Mouse (Mus musculus) small intestine, adult 2 months (tissue): ENCODE measurements around the gene Ccdc88c.

Source experiments
- CTCF ChIP-seq: fragments of 200-500 bp; IDR thresholded peaks from 2 replicates; pipeline ENCODE4 v1.5.1; 2012; ENCODE audit warnings: low read depth, mild to moderate bottlenecking, control low read depth, inconsistent platforms, low read length, moderate library complexity, mixed read lengths; ENCODE audit not compliant: insufficient replicate concordance, insufficient read length; ENCODE audit errors: extremely low read depth
- POLR2A ChIP-seq: fragments of 200-500 bp; IDR thresholded peaks from 2 replicates; pipeline ENCODE4 v1.6.1; 2012; ENCODE audit warnings: low read depth, mild to moderate bottlenecking, control low read depth, inconsistent platforms, low read length, moderate library complexity

DNA sequence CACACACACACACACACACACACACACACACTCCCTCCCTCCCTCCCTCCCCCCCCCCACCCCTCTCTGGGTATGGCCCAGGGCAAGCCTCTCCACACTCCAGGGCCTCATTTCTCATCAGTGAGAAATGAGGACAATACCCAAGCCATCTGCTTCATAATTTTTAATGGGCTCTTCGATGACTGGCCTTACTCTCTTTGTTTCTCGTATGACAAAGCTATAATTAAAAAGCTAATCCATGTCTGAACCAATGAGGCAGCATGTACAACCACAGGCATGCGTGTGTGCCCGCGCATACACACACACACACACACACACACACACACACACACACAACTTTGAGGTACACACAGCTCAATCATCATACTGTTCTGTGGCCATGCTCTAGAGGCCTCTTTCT is 23.9 kb downstream of the Ccdc88c start:
- TF ChIP-seq POLR2A (no peak), CTCF (no peak)
